Mouse (Mus musculus) c-Kit-negative CD71-positive TER-119-positive erythroid progenitor cells, embryonic 14.5 days (primary cell): ENCODE measurements around the gene Gm11627.
A peak's percentile ranks its signal among the peaks of the same experiment; 100 is the strongest.

Source experiments
- DNase-seq: peaks from one replicate; pipeline ENCODE4 v3.0.0-alpha.2; 2013; ENCODE audit warnings: low read depth, low spot score

Gm11627 gene

GRCm38 (mm10) chr11:102602816-102603495, 23.7 kb upstream of the Gm11627 start:
- DNase-seq: no peak

- DNase-seq: no peak
These were observed 20.7 kb upstream of the Gm11627 start for GRCm38 (mm10) chr11:102599912-102600311.

- no peak for DNase-seq
These were observed 16.1 kb upstream of the Gm11627 start for GRCm38 (mm10) chr11:102595341-102595820.

- no peak for DNase-seq
These were observed 8.3 kb upstream of the Gm11627 start for GRCm38 (mm10) chr11:102587554-102587953.

- no peak for DNase-seq
These were observed 7.3 kb upstream of the Gm11627 start for GRCm38 (mm10) chr11:102586445-102587130.

GRCm38 (mm10) chr11:102582736-102583135, 3.5 kb upstream of the Gm11627 start:
- DNase-seq: no peak

GRCm38 (mm10) chr11:102582016-102582610, 2.9 kb upstream of the Gm11627 start:
- DNase-seq: no peak

- no peak for DNase-seq
These were observed 2.2 kb upstream of the Gm11627 start for GRCm38 (mm10) chr11:102581281-102582015.

GRCm38 (mm10) chr11:102580034-102580330, 721 bp upstream of the Gm11627 start:
- DNase-seq: no peak

- DNase-seq: peak; percentile 63
These were observed 731 bp downstream of the Gm11627 start for GRCm38 (mm10) chr11:102578341-102579118.

GRCm38 (mm10) chr11:102576050-102576754, 3.1 kb downstream of the Gm11627 start:
- DNase-seq: no peak

- DNase-seq: no peak
These were observed 4.2 kb downstream of the Gm11627 start for GRCm38 (mm10) chr11:102575034-102575433.

- DNase-seq: peak; percentile 68
These were observed 6.2 kb downstream of the Gm11627 start for GRCm38 (mm10) chr11:102572866-102573663.

GRCm38 (mm10) chr11:102568756-102569377, 10.4 kb downstream of the Gm11627 start:
- DNase-seq: no peak

GRCm38 (mm10) chr11:102568191-102568590, 11.1 kb downstream of the Gm11627 start:
- no peak for DNase-seq

GRCm38 (mm10) chr11:102567723-102568122, 11.5 kb downstream of the Gm11627 start:
- no peak for DNase-seq

GRCm38 (mm10) chr11:102567157-102567556, 12.1 kb downstream of the Gm11627 start:
- no peak for DNase-seq

- DNase-seq: no peak
These were observed 13.0 kb downstream of the Gm11627 start for GRCm38 (mm10) chr11:102566290-102566689.

- no peak for DNase-seq
These were observed 13.5 kb downstream of the Gm11627 start for GRCm38 (mm10) chr11:102565741-102566140.
